ENCODE assay signal across 16 mouse cellular contexts in genomic region chr3:153536260-153536659, GRCm38 (mm10).
"Had no signal": no experiment of that assay in that cellular context is flagged by ENCODE, and none has a peak within 500 bp of the region (broad histone marks: within the 10 kb centered on the region; RNA-seq: fewer than 3 reads in every experiment).

No protein-coding gene starts in this region.

- H3K27ac ChIP-seq: kidney, embryonic 15.5 days; liver, embryonic 13.5 days; macrophage; midbrain, embryonic 12.5 days; midbrain, embryonic 15.5 days; neural tube, embryonic 12.5 days; neural tube, embryonic 15.5 days; stomach, embryonic 15.5 days had no signal

- ATAC-seq: midbrain, embryonic 15.5 days had no signal

- H3K27me3 ChIP-seq: kidney, embryonic 15.5 days; liver, embryonic 13.5 days; midbrain, embryonic 12.5 days; midbrain, embryonic 15.5 days; neural tube, embryonic 12.5 days; neural tube, embryonic 15.5 days; stomach, embryonic 15.5 days had no signal

- DNase-seq: kidney, adult 8-10 months; kidney, postnatal 10 days; kidney, postnatal 36 days; liver, embryonic 13.5 days; lung, adult 2 months; right cerebral cortex, adult 18-20 months; right cerebral cortex, postnatal 14 days; spleen, adult 18-20 months; thymus, postnatal 36 days had no signal

- H3K36me3 ChIP-seq: kidney, embryonic 15.5 days; liver, embryonic 13.5 days; midbrain, embryonic 12.5 days; midbrain, embryonic 15.5 days; neural tube, embryonic 12.5 days; neural tube, embryonic 15.5 days; stomach, embryonic 15.5 days had no signal

- H3K4me1 ChIP-seq: kidney, embryonic 15.5 days; midbrain, embryonic 12.5 days; midbrain, embryonic 15.5 days; neural tube, embryonic 12.5 days; neural tube, embryonic 15.5 days; stomach, embryonic 15.5 days had no signal

- H3K9me3 ChIP-seq: kidney, embryonic 15.5 days; liver, embryonic 13.5 days; midbrain, embryonic 12.5 days; midbrain, embryonic 15.5 days; neural tube, embryonic 12.5 days; neural tube, embryonic 15.5 days; stomach, embryonic 15.5 days had no signal

- H3K4me2 ChIP-seq: kidney, embryonic 15.5 days; liver, embryonic 13.5 days; midbrain, embryonic 12.5 days; midbrain, embryonic 15.5 days; neural tube, embryonic 12.5 days; neural tube, embryonic 15.5 days; stomach, embryonic 15.5 days had no signal

- H3K9ac ChIP-seq: kidney, embryonic 15.5 days; liver, embryonic 13.5 days; midbrain, embryonic 12.5 days; midbrain, embryonic 15.5 days; neural tube, embryonic 12.5 days; neural tube, embryonic 15.5 days; stomach, embryonic 15.5 days had no signal

- H3K4me3 ChIP-seq: kidney, embryonic 15.5 days; liver, embryonic 13.5 days; midbrain, embryonic 12.5 days; midbrain, embryonic 15.5 days; neural tube, embryonic 12.5 days; neural tube, embryonic 15.5 days; stomach, embryonic 15.5 days had no signal
